Mouse (Mus musculus) bone marrow macrophage, adult 2 months (primary cell): Measurements from ENCODE around the gene Crybg2.

Experiments used
- CTCF ChIP-seq: IDR thresholded peaks from 2 replicates; pipeline ENCODE4 v1.5.1; 2012; ENCODE audit warnings: low read depth, mild to moderate bottlenecking, low read length, moderate library complexity
- POLR2A ChIP-seq: IDR thresholded peaks from 2 replicates; pipeline ENCODE4 v1.6.1; 2012; ENCODE audit warnings: mild to moderate bottlenecking, low read depth, low read length, borderline replicate concordance

GRCm38 (mm10) chr4:134132519-134133095 is 72.0 kb downstream of the Crybg2 start:
- no peak for TF ChIP-seq POLR2A
- TF ChIP-seq CTCF, result no peak
